Mouse (Mus musculus): ENCODE results near the gene Hoxd12.

The Hoxd12 gene

GRCm38 (mm10) chr2:74680561-74681398, 6.0 kb downstream of the Hoxd12 start:
- DNase-seq (ENCODE audit: low spot score in 2 of 2): peak in 1 of 2 experiments; percentile 56

GRCm38 (mm10) chr2:74681594-74682531, 7.0 kb downstream of the Hoxd12 start:
- DNase-seq (ENCODE audit: low spot score in 2 of 2): peak; percentile 31 to 62

DNA sequence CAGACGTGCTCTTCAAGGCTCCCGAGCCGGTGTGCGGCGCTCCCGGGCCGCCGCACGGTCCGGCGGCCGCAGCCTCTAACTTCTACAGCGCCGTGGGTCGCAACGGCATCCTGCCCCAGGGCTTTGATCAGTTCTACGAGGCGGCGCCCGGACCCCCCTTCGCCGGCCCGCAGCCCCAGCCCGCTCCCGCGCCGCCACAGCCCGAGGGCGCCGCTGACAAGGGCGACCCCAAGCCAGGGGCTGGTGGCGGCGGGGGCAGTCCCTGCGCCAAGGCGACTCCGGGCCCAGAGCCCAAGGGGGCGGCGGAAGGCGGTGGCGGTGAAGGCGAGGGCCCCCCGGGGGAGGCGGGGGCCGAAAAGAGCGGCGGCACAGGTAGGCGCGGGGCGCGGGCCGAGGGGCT, 8.0 kb downstream of the Hoxd12 start:
- peak in 1 of 2 experiments; percentile 57 for DNase-seq (ENCODE audit: low spot score in 2 of 2)

GRCm38 (mm10) chr2:74683471-74683951, 8.7 kb downstream of the Hoxd12 start:
- peak in 1 of 2 experiments; percentile 58 for DNase-seq (ENCODE audit: low spot score in 2 of 2)

DNA sequence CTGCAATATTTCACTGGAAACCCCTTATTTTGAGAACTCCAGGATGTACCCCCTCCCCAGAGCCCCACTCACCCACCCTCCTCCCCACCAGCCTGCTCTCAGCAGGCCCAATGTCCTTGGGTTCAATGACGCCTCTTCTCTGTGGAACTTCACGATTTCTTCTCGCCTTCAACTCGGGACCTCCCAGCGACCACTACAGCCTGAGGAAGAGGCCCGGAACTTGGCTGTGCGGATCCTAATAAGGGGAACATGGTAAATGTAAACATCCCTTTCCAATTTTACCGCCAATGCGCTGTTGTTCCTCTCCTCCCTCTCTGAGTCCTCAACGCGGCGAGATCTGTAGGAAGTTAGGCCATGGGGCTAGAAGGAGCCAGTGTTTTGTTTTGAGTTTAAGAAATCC, 9.3 kb downstream of the Hoxd12 start:
- no peak for DNase-seq (ENCODE audit: low spot score in 2 of 2)

DNA sequence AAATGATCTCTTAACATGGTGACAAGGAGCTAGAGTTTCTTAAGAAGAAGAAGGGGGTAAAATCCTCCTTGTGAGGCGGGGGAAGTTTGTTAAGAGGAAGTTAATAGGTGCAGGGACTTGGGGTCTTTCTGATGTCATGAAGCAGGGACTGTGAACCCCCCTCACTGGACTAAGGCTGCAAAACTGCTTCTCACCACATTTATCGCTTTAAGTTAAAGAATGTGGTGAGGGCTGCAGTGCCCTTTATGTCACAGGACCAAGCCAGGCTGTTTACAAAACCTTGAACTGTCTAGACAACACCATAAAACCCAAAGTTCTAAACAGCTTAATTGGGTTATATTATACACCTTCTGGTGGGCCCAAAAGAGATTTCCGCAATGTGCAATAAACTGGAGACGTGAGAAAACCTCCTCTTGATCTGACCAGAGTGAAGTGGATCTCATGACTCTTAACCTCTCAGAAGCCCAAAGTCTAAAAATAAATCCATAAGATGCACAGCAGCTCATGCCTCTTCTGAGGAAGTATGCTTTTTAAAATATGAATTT, 10.3 kb downstream of the Hoxd12 start:
- DNase-seq (ENCODE audit: low spot score in 2 of 2): no peak

DNA sequence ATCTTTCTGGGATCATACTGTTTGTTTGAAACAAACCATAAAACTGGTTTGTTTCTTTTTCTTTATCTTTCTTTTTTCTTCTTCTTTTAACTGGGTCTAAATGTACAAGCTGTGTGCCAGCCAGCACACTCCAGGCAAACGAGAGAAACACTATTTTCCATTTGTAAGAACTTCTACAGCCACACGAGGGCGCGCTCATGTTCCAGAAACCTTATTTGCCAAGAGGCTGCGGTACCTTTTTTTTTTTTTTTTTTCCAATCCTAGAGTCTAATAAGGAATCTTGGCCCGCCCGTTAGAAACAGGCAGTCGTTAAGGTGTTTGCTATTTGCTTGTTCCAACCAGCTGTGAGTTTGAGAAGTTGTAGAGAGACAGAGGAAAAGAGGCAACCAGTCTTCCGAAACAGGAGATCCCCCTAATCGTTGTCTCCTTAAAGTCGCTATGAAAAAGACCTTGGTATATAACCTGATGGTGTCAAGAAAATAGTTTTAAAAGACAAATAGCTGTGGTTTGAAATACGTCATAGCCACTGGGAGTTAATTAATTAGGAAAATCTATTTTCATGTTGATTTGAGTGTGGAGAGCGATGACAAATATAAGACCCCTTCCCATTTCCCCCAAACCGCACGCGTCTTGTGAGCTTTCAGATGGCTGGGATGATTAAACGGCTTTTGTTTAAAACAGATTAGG, 11.6 kb downstream of the Hoxd12 start:
- peak in 1 of 2 experiments; percentile 46 for DNase-seq (ENCODE audit: low spot score in 2 of 2)

GRCm38 (mm10) chr2:74686988-74687697, 12.3 kb downstream of the Hoxd12 start:
- DNase-seq (ENCODE audit: low spot score in 2 of 2): no peak

DNA sequence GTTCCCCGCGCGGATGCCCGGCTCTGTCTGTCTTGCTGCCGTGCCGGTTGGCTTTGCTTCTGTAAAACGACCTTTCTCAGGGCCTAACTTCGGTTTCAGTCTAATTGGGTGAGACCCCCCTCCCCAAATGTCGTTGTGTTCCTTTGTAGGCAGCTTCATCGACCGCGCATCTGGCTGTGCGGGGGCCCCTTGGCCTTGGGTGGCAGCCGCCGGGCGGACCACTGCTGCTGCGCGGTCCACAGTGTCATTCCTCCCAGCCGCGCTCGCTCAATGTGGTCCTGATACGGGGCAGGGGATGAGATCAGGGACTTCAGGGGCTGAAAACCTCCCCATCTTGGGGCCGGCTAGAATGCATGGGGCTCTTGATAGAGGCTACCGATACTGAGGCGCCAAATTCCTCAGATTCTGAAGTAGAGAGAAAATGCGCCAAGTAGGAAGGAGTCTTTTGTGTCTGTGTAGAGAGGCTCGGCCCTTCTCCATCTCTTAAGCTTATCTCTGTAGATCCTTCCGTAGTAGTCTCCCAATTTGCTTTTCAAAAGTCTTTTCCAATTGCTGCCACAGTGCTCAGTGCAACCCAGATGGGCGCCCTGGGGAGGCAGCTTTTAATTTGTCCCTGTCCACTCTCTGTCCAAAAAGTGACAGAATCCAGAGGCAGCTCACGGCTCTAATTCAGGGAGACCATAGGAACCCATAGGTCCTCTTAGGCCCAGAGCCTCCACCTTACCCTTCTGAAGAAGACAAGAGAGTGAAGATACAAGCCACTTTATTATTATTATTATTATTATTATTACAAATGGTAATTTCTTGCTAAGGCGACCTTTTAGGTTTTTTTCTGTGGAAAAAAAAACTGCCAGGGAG, 13.1 kb downstream of the Hoxd12 start:
- peak in 1 of 2 experiments; percentile 24 for DNase-seq (ENCODE audit: low spot score in 2 of 2)

GRCm38 (mm10) chr2:74688795-74689573, 14.2 kb downstream of the Hoxd12 start:
- DNase-seq (ENCODE audit: low spot score in 2 of 2): no peak

DNA sequence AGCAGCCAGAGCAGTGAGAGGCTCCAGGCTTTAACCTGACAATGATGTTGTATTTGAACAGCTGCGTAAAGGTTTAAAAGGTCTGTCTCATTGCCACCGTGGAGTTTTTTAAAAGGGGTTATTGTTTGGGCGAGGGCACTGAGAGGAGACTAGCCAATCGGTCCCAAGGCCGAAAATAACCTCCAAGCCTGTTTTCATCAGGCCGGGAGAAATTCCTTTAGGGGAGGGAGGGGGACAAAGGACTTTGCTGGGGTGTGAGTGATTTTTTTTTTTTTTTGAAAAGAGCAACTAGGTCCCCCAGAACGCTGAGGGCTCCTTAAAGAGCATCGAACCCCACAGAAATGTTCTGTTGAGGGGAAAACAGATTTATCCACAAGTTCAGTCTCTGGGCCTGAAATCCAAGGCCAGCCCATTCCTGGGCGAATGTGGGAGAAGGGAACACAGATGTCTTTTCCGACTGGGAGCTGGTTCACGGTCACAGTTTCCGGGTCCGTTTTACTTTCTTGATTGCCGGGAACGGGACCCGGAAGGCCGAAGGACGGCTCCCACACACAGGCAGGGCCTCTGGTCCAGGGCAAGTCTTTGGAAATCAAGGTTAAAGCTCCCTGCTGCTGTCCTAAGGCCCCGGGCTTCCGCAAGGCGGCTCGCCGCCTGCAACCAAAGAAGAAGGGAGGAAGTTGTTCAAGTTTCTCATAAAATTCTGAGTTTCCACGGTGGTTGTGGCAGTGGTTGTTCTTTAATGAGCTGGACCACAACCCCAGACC, 14.9 kb downstream of the Hoxd12 start:
- peak in 1 of 2 experiments; percentile 25 for DNase-seq (ENCODE audit: low spot score in 2 of 2)

DNA sequence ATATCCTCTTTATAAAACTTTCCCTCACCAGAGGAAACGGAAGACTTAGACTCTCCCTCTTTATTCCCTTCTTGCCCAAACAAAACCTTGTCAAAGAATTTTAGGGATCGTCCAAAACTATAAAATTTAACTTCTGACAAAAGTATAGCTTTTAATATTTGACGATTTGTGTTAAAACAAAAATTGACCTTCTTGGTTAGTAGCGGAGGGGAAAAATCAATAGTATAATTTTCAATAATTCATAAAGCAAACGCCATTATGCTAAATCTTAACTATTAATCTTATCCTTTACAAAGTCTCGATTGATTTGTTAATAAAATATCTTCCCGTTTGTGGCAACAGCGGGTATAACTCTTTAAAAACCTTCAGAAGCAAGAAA, 15.5 kb downstream of the Hoxd12 start:
- DNase-seq (ENCODE audit: low spot score in 2 of 2): no peak

DNA sequence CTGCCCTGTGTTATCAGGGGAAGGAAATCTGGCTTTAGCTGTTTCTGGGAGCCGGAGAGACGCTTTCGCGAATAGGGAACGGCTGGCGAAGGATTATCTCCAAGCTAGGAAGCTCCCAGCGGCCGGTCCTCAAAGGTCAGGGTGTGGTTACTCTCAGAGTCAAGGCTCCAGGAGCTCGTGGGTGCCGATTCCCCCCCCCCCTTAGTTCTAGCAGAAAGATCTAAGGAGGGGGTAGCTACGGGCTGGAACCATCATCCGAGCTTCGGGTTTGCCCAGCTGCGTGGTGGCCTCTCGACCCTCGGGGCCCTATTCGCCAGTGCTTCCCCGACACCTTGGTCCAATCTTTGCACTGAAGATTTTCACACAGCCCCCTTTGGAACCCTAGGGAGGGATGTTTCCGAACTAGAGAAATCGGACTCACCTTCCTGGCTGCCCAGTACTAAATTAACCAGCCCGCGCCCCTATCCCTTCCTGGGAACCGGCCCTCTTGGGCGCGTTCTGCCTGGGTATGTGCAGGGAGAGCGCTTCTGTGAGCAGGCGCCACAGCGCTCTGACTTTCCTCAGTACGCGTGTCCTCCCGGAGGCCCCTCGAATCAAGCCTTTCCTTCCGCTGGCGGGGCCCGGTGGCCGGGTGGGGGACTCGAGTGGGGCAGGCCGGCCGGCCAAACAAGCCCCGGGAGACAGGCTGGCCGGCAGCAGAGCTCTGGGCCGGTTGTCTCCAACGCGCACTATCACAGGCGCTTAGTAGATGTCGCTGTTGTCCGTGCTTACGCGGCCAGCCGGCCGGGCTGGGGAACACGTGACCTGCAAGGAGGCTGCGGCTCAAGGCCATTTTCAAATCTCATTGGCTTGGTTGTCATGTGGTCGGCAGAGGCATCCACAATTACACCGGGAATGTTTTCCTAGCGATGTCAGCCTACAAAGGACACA, 16.5 kb downstream of the Hoxd12 start, which contains the start of gene Hoxd10:
Hoxd10 (plus strand) TSS at position 903 of the 930 bp plus-strand sequence.
- peak in 1 of 2 experiments; percentile 82 for DNase-seq (ENCODE audit: low spot score in 2 of 2)

GRCm38 (mm10) chr2:74691995-74692807, 17.4 kb downstream of the Hoxd12 start:
- no peak for DNase-seq (ENCODE audit: low spot score in 2 of 2)

DNA sequence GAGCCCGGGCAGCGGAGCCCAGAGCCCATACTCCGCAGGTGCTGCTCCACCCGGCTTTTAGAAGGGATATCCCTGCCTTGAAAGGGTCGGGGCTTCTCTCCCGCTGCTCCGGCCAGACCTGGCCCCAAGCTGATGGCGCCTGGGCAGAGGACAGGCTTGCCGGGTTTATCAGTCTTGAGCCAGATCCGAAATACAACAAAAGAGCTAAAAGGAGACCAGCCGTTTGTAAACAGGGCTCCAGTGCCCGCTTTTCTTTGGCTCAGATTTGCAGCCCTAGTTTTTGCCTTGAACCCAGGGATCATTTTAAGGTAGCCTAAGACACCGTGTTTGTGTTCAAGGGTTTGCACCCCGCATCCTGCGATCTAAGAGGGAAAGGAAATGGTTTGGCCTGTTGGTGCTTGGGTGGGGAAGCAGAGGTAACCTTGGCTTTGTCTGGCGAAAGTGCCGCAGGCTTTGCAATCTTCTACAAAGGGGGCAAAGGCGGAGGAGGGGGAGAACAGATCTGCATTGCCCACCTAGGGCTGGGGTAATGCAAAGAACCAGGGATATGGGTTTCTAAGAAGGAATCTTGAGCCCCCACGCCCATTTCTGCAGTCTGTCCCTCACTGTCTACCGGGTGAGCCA, 18.1 kb downstream of the Hoxd12 start:
- DNase-seq (ENCODE audit: low spot score in 2 of 2): no peak

GRCm38 (mm10) chr2:74693432-74693827, 18.6 kb downstream of the Hoxd12 start:
- no peak for DNase-seq (ENCODE audit: low spot score in 2 of 2)
